Mouse (Mus musculus): Measurements from ENCODE around the gene Sprr1b. TPM values are rescaled to one million over a fixed set of nuclear protein-coding genes. Genes with fewer than 3 reads are reported as not detected.
"Not testable (repeated sequence)": the region's sequence is repeated elsewhere in the genome, so short reads cannot be mapped to it uniquely, and the experiment has no call there.

Sprr1b gene
- not detected for total RNA-seq (2022)

GRCm38 (mm10) chr3:92438689-92439088, at the start of gene Sprr1b:
TSS of gene Sprr1b (minus strand) at chr3:92438789.
- DNase-seq (ENCODE audit: low spot score in 2 of 2), result no peak

GRCm38 (mm10) chr3:92486307-92486706, 47.7 kb upstream of the Sprr1b start:
- DNase-seq (ENCODE audit: low spot score in 2 of 2), result no peak

- DNase-seq (ENCODE audit: low spot score in 2 of 2), result no peak
These were observed 47.3 kb upstream of the Sprr1b start, which contains the start of gene Sprr1a for GRCm38 (mm10) chr3:92485863-92486262. TSS of gene Sprr1a (minus strand) at chr3:92485895.

- not testable (repeated sequence) for DNase-seq (ENCODE audit: low spot score in 2 of 2)
These were observed 42.7 kb upstream of the Sprr1b start for GRCm38 (mm10) chr3:92481249-92481648.

GRCm38 (mm10) chr3:92470111-92470510, 31.5 kb upstream of the Sprr1b start:
- no peak for DNase-seq (ENCODE audit: low spot score in 2 of 2)

- no peak for DNase-seq (ENCODE audit: low spot score in 2 of 2)
These were observed 28.8 kb upstream of the Sprr1b start for GRCm38 (mm10) chr3:92467424-92467823.

GRCm38 (mm10) chr3:92466576-92466975, 28.0 kb upstream of the Sprr1b start:
- no peak for DNase-seq (ENCODE audit: low spot score in 2 of 2)

GRCm38 (mm10) chr3:92458620-92459019, 20.0 kb upstream of the Sprr1b start, which contains the start of gene Sprr3:
TSS of gene Sprr3 (minus strand) at chr3:92458720.
- no peak for DNase-seq (ENCODE audit: low spot score in 2 of 2)

GRCm38 (mm10) chr3:92455151-92455550, 16.6 kb upstream of the Sprr1b start:
- no peak for DNase-seq (ENCODE audit: low spot score in 2 of 2)

GRCm38 (mm10) chr3:92440177-92440576, 1.6 kb upstream of the Sprr1b start:
- no peak for DNase-seq (ENCODE audit: low spot score in 2 of 2)

- no peak for DNase-seq (ENCODE audit: low spot score in 2 of 2)
These were observed 6.3 kb downstream of the Sprr1b start, which contains the start of gene Sprr2k for GRCm38 (mm10) chr3:92432282-92432681. TSS of gene Sprr2k (plus strand) at chr3:92432582.

- no peak for DNase-seq (ENCODE audit: low spot score in 2 of 2)
These were observed 9.3 kb downstream of the Sprr1b start, which contains the start of gene Gm9774 for GRCm38 (mm10) chr3:92429323-92429722. TSS of gene Gm9774 (minus strand) at chr3:92429423.

GRCm38 (mm10) chr3:92417782-92418181, 20.8 kb downstream of the Sprr1b start, which contains the start of gene Sprr2j-ps:
TSS of gene Sprr2j-ps (plus strand) at chr3:92418082.
- no peak for DNase-seq (ENCODE audit: low spot score in 2 of 2)

- no peak for DNase-seq (ENCODE audit: low spot score in 2 of 2)
These were observed 30.9 kb downstream of the Sprr1b start, which contains the start of gene Sprr2i for GRCm38 (mm10) chr3:92407691-92408090. TSS of gene Sprr2i (plus strand) at chr3:92407991.

- DNase-seq (ENCODE audit: low spot score in 2 of 2), result no peak
These were observed 44.3 kb downstream of the Sprr1b start for GRCm38 (mm10) chr3:92394301-92394700.

Other genes starting within 250 kb of the Sprr1b start
- gene Sprr2a1, start 223.0 kb downstream of the Sprr1b start, total RNA-seq (2022), result not detected
- gene Sprr2a2, start 222.9 kb downstream of the Sprr1b start, total RNA-seq (2022), result not detected
- not detected for gene Sprr2a3, start 153.4 kb downstream of the Sprr1b start, total RNA-seq (2022)
- gene Sprr2b, start 122.2 kb downstream of the Sprr1b start, total RNA-seq (2022), result not detected
- gene Sprr2d, start 99.6 kb downstream of the Sprr1b start, total RNA-seq (2022), result not detected
- not detected for gene Sprr2e, start 86.6 kb downstream of the Sprr1b start, total RNA-seq (2022)
- not detected for gene Sprr2f, start 73.6 kb downstream of the Sprr1b start, total RNA-seq (2022)
- not detected for gene Sprr2h, start 53.1 kb downstream of the Sprr1b start, total RNA-seq (2022)
- gene Sprr2i, start 30.8 kb downstream of the Sprr1b start, total RNA-seq (2022), result not detected
- not detected for gene Sprr2j-ps, start 20.7 kb downstream of the Sprr1b start, total RNA-seq (2022)
- 1 to 10 TPM; 2.3 to 7.0 (median 3.9) TPM for gene Gm9774, start 9.4 kb downstream of the Sprr1b start, total RNA-seq (2022)
- not detected for gene Sprr2k, start 6.2 kb downstream of the Sprr1b start, total RNA-seq (2022)
- gene Sprr3, start 19.9 kb upstream of the Sprr1b start, total RNA-seq (2022), result not detected
- not detected for gene Sprr1a, start 47.1 kb upstream of the Sprr1b start, total RNA-seq (2022)
- not detected for gene Sprr4, start 61.7 kb upstream of the Sprr1b start, total RNA-seq (2022)
- not detected for gene 2310046K23Rik, start 95.7 kb upstream of the Sprr1b start, total RNA-seq (2022)
- gene Ivl, start 134.9 kb upstream of the Sprr1b start, total RNA-seq (2022), result not detected
- not detected for gene Smcp, start 150.2 kb upstream of the Sprr1b start, total RNA-seq (2022)
- not detected for gene 2210017I01Rik, start 168.7 kb upstream of the Sprr1b start, total RNA-seq (2022)
- not detected for gene Lce6a, start 182.9 kb upstream of the Sprr1b start, total RNA-seq (2022)
- not detected for gene Lce1a1, start 209.5 kb upstream of the Sprr1b start, total RNA-seq (2022)
- gene Lce1b, start 218.1 kb upstream of the Sprr1b start, total RNA-seq (2022), result not detected
- gene Lce1a2, start 231.5 kb upstream of the Sprr1b start, total RNA-seq (2022), result not detected
- gene Lce1c, start 240.5 kb upstream of the Sprr1b start, total RNA-seq (2022), result not detected
- gene Lce1d, start 248.4 kb upstream of the Sprr1b start, total RNA-seq (2022), result not detected